Mouse (Mus musculus) adrenal gland, postnatal 14 days (tissue): ENCODE measurements around the gene Hist1h2bn. TPM values are rescaled to one million over a fixed set of nuclear protein-coding genes. Genes with fewer than 3 reads are reported as not detected.
"Not testable (repeated sequence)": the region's sequence is repeated elsewhere in the genome, so short reads cannot be mapped to it uniquely, and the experiment has no call there.

Experiments used
- DNase-seq: peaks from one replicate; pipeline ENCODE4 v3.0.0; 2021; ENCODE audit warnings: mixed read lengths
- microRNA-seq, 2 experiments: library from miRNA; unstranded; fragments of <30 nt; microRNA quantifications; one replicate each; pipeline ENCODE4 v1.2.0; 2021
- total RNA-seq: library from RNA; stranded (reverse); gene quantifications from 2 replicates; pipeline ENCODE4 v1.2.3, GENCODE M21; 2021

Hist1h2bn gene
- total RNA-seq, 1 experiment from 2014 or later, result 142 TPM

GRCm38 (mm10) chr13:21781639-21782038 lies 27.7 kb downstream of the Hist1h2bn start:
- DNase-seq, result no peak

GRCm38 (mm10) chr13:21782361-21783254 lies 28.7 kb downstream of the Hist1h2bn start:
- DNase-seq, result not testable (repeated sequence)

DNA sequence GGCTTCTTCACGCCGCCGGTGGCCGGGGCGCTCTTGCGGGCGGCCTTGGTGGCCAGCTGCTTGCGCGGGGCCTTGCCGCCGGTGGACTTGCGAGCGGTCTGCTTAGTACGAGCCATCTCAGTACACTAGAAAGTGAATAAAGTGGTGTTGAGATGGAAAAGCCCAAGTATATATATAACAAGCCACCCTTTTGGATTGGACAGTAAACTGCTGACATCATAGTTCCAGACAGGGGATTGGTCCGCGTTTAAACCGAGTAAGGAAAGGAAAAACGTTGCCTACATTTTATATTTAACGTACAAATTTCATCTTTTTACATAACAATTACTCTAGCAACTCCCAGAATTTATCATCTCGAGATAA lies 29.3 kb downstream of the Hist1h2bn start, which contains the start of gene Hist1h3i:
TSS of gene Hist1h3i (minus strand) at position 116 of the 363 bp plus-strand sequence.
- DNase-seq, result peak; percentile 66

- peak; percentile 48 for DNase-seq
Observed at GRCm38 (mm10) chr13:21783734-21784161, 29.8 kb downstream of the Hist1h2bn start.

GRCm38 (mm10) chr13:21784311-21784710 lies 30.4 kb downstream of the Hist1h2bn start:
- no peak for DNase-seq

- DNase-seq, result no peak
Observed at GRCm38 (mm10) chr13:21786189-21786898, 32.4 kb downstream of the Hist1h2bn start.

DNA sequence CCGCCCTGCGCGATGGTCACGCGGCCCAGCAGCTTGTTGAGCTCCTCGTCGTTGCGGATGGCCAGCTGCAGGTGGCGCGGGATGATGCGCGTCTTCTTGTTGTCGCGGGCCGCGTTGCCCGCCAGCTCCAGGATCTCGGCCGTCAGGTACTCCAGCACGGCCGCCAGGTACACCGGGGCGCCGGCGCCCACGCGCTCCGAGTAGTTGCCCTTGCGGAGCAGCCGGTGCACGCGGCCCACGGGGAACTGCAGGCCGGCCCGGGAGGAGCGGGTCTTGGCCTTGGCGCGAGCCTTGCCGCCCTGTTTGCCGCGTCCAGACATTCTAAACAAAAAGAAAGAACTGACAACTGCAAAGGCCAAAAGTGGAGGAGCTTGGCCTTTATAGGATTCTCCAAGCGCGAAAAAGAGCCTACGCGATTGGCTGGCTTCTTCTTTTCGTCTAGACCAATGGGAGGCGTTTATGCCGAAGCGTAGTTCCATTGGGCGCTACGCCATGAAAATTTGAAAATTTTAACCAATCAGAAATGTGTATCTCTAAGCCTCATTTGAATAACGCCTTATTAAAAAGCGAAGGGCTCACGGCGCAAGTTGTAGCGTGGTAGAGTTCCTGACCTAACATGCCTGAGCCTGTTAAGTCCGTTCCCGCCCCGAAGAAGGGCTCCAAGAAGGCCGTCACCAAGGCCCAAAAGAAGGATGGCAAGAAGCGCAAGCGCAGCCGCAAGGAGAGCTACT lies 33.1 kb downstream of the Hist1h2bn start, which contains the start of the genes Hist1h2an and Hist1h2bp:
TSS of gene Hist1h2an (minus strand) at position 320 of the 731 bp plus-strand sequence.
TSS of gene Hist1h2bp (plus strand) at position 563 of the 731 bp plus-strand sequence.
- DNase-seq, result peak; percentile 90

- DNase-seq, result no peak
Observed at GRCm38 (mm10) chr13:21787760-21788593, 34.1 kb downstream of the Hist1h2bn start.

DNA sequence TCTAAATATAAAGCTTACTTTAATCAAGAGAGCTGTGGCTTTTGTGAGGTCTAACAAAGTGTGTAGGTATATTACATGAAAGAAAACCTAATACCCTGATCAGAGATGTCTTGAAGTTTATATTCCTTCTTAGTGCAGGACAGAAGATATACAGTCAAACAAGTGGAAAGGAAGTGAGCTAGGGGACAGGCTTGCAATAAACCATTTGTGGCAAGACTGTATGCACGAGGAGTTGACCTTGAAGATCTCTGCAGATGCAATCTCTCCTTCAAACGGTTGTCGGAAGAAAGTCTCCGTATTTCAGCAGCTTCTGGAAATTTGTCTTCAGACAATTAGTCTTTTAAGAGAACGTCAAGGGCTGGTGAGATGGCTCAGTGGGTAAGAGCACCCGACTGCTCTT lies 36.0 kb downstream of the Hist1h2bn start:
- no peak for DNase-seq

GRCm38 (mm10) chr13:21790601-21791283 lies 36.8 kb downstream of the Hist1h2bn start:
- DNase-seq, result peak; percentile 12

- no peak for DNase-seq
Observed at GRCm38 (mm10) chr13:21795584-21795983, 41.7 kb downstream of the Hist1h2bn start.

DNA sequence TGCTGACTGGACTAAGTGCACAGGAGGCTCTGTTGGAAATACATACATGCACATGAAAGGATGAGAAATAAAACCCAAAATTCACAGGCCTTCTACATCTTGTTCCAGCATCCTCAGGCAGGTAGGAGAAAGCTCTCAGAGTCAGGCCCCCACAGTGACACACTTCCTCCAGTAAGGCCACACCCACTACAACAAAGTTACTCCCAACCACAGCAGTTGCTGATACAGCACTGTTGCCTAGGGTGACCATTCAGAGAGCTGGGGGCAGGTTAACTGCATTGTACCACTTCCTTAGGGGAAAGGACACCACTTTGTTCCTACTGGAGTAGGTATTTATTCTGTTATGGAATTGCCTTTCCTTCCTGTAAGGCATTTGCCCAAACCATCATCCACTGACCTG lies 43.2 kb downstream of the Hist1h2bn start:
- DNase-seq, result not testable (repeated sequence)

- not testable (repeated sequence) for DNase-seq
Observed at GRCm38 (mm10) chr13:21803058-21803457, 49.1 kb downstream of the Hist1h2bn start.

Small RNA genes within 50 kb of the gene (microRNA-seq; reads per million reads assigned to microRNA genes)
- gene Gm44346 (0 reads per million in 2 experiments), gene Gm44357 (0 reads per million in 2 experiments), gene Gm44367 (0 reads per million in 2 experiments), gene Gm44454 (0 reads per million in 2 experiments)

Other genes starting within 250 kb of the Hist1h2bn start
- 17.4 and 20.4 TPM in 2 replicates for gene Zkscan8, start 223.0 kb upstream of the Hist1h2bn start, total RNA-seq
- gene Olfr1366, start 211.3 kb upstream of the Hist1h2bn start, total RNA-seq, result not detected in 2 replicates
- not detected in 2 replicates for gene Olfr1535, start 194.2 kb upstream of the Hist1h2bn start, total RNA-seq
- gene Olfr1364, start 172.4 kb upstream of the Hist1h2bn start, total RNA-seq, result not detected in 2 replicates
- gene Olfr1362, start 140.1 kb upstream of the Hist1h2bn start, total RNA-seq, result not detected in 2 replicates
- gene Olfr11, start 111.6 kb upstream of the Hist1h2bn start, total RNA-seq, result not detected in 2 replicates
- gene Olfr1361, start 90.7 kb upstream of the Hist1h2bn start, total RNA-seq, result not detected in 2 replicates
- gene Olfr1360, start 76.7 kb upstream of the Hist1h2bn start, total RNA-seq, result not detected in 2 replicates
- gene Olfr1359, start 56.0 kb upstream of the Hist1h2bn start, total RNA-seq, result not detected in 2 replicates
- 191 and 254 TPM in 2 replicates for gene Hist1h2bl, start 38.0 kb upstream of the Hist1h2bn start, total RNA-seq
- 129 and 184 TPM in 2 replicates for gene Hist1h2ai, start 37.7 kb upstream of the Hist1h2bn start, total RNA-seq
- 287 and 324 TPM in 2 replicates for gene Hist1h3h, start 36.5 kb upstream of the Hist1h2bn start, total RNA-seq
- gene Hist1h2bm, start 32.1 kb upstream of the Hist1h2bn start, total RNA-seq, result 57.9 and 74.0 TPM in 2 replicates
- 35.2 and 49.4 TPM in 2 replicates for gene Hist1h4j, start 19.1 kb upstream of the Hist1h2bn start, total RNA-seq
- gene Hist1h4k, start 3.6 kb upstream of the Hist1h2bn start, total RNA-seq, result 468 and 533 TPM in 2 replicates
- gene Hist1h2ak, start 296 bp upstream of the Hist1h2bn start, total RNA-seq, result 72.0 and 91.7 TPM in 2 replicates
- gene Hist1h1b, start 26.5 kb downstream of the Hist1h2bn start, total RNA-seq, result 129 and 152 TPM in 2 replicates
- gene Hist1h3i, start 29.2 kb downstream of the Hist1h2bn start, total RNA-seq, result 215 and 253 TPM in 2 replicates
- 38.5 and 43.6 TPM in 2 replicates for gene Hist1h2an, start 33.1 kb downstream of the Hist1h2bn start, total RNA-seq
- gene Hist1h2bp, start 33.3 kb downstream of the Hist1h2bn start, total RNA-seq, result 68.9 and 94.7 TPM in 2 replicates
- gene Hist1h2bq, start 56.1 kb downstream of the Hist1h2bn start, total RNA-seq, result 128 and 131 TPM in 2 replicates
- not detected in 2 replicates for gene Hist1h2ao, start 56.3 kb downstream of the Hist1h2bn start, total RNA-seq
- gene Hist1h4m, start 57.6 kb downstream of the Hist1h2bn start, total RNA-seq, result 417 and 512 TPM in 2 replicates
- 37.8 and 56.1 TPM in 2 replicates for gene Hist1h4n, start 78.1 kb downstream of the Hist1h2bn start, total RNA-seq
- gene Hist1h2ap, start 79.4 kb downstream of the Hist1h2bn start, total RNA-seq, result 319 and 352 TPM in 2 replicates
- gene Hist1h2br, start 79.6 kb downstream of the Hist1h2bn start, total RNA-seq, result 132 and 133 TPM in 2 replicates
- gene Zfp184, start 191.0 kb downstream of the Hist1h2bn start, total RNA-seq, result 1.3 and 1.7 TPM in 2 replicates
- not detected in 2 replicates for gene Pom121l2, start 227.1 kb downstream of the Hist1h2bn start, total RNA-seq